Mouse (Mus musculus): ENCODE measurements at regions not wholly inside any gene's neighbourhood (a gene's known extent, or its start where the extent isn't known, plus 50 kb on each side); places are given as distances from the start of the nearest gene placed in this dataset.

DNA sequence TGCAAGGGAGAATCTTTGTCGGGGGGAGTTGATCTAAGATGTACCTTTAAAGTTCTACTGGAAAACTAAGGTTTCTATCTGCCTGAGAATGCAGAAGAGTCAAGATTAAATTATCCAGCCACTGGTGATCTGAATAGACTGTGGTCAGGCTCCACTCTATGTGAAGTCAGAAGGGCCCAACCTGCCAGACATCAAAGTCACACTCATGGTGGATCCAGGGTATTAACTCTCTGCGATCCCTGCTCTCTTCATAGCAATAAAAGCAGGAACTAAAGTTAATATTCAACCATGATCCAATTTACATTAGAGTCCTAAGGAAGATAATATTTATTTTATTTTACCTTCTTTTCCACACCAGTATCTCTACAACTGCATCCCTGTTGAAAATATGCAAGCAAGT, 242.5 kb downstream of the Efnb2 start:
- TF ChIP-seq CTCF (IDR thresholded peaks at IDR 0.05; ENCODE audit: extremely low read depth, insufficient read depth, insufficient read length, insufficient replicate concordance) (no peak), POLR2A (IDR thresholded peaks at IDR 0.05; ENCODE audit: low read depth, low read length) (no peak)
